Mouse (Mus musculus): ENCODE measurements at regions not wholly inside any gene's neighbourhood (a gene's known extent, or its start where the extent isn't known, plus 50 kb on each side); places are given as distances from the start of the nearest gene placed in this dataset.

DNA sequence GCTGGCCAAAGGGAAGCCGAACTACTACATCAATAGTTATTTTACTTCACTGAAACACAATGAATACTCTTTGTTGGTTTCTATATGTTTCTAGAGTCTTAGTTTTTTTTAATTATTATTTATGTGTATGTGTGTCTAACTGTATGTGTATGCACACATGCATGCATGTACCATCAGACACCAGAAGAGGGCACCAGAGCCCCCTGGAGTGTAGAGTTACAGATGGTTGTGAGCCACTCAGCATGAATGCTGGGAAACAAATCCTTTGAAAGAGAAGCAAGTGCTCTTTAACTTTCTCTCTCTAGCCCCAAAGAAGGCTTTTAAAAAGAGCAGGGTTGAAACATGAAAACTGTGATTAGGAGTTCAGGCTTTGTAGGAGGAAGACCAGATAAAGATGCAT, 290.7 kb downstream of the Sorl1 start:
- ATAC-seq (no peak), DNase-seq (no peak)
- peak; percentile 31; the same call in 1 of the 2 replicates for TF ChIP-seq CTCF (IDR thresholded peaks at IDR 0.05; ENCODE audit: low read depth)
- 0 out of 2 replicates have a peak, but pooled peaks cover 4% of the 10 kb centered on the region for H3K9me3 ChIP-seq (ENCODE audit: low read length)
- H3K27ac ChIP-seq (ENCODE audit: low read depth, low read length): no peak overlapping the region
- H3K9ac ChIP-seq: no peak overlapping the region
- no peak overlapping the region for H3K4me3 ChIP-seq (ENCODE audit: low read depth, low read length)
- H3K36me3 ChIP-seq (ENCODE audit: insufficient read depth): no peaks in the 10 kb centered on the region
- 95% methylated on average over 1 of the region's 1 CpGs for WGBS
- H3K27me3 ChIP-seq (ENCODE audit: insufficient read depth, low read length): no peaks in the 10 kb centered on the region
- H3K4me2 ChIP-seq (ENCODE audit: low read depth): no peak overlapping the region
- no peaks in the 10 kb centered on the region for H3K4me1 ChIP-seq (ENCODE audit: insufficient read depth)

DNA sequence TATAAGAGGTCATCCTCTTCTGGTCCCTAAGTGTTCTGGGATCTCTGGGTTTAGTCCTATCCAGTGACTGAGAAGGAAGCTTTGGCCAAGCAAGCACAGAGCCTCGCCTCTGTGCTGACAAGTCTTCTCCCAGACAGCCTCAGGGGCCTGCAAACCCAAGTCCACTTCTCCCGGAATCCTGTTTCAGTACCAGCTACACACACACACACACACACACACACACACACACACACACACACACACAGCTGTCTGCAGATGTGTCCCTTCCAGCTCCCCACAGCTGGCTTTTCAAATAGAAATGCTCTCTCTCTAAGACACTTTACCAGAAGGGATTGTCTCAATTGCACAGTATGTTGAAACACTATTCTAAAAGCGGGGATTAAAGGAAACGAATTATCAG, 296.7 kb downstream of the Sorl1 start:
- H3K27me3 ChIP-seq (ENCODE audit: insufficient read depth, low read length): no peaks in the 10 kb centered on the region
- DNase-seq (no peak), ATAC-seq (no peak)
- no peaks in the 10 kb centered on the region for H3K36me3 ChIP-seq (ENCODE audit: insufficient read depth)
- no peak overlapping the region for H3K27ac ChIP-seq (ENCODE audit: low read depth, low read length)
- no peak overlapping the region for H3K9ac ChIP-seq
- no peaks in the 10 kb centered on the region for H3K4me1 ChIP-seq (ENCODE audit: insufficient read depth)
- no peak overlapping the region for H3K4me2 ChIP-seq (ENCODE audit: low read depth)
- no peak for TF ChIP-seq CTCF (IDR thresholded peaks at IDR 0.05; ENCODE audit: low read depth)
- no peak overlapping the region for H3K4me3 ChIP-seq (ENCODE audit: low read depth, low read length)
- 62% methylated on average over 4 of the region's 4 CpGs for WGBS
- H3K9me3 ChIP-seq (ENCODE audit: low read length): no peaks in the 10 kb centered on the region

DNA sequence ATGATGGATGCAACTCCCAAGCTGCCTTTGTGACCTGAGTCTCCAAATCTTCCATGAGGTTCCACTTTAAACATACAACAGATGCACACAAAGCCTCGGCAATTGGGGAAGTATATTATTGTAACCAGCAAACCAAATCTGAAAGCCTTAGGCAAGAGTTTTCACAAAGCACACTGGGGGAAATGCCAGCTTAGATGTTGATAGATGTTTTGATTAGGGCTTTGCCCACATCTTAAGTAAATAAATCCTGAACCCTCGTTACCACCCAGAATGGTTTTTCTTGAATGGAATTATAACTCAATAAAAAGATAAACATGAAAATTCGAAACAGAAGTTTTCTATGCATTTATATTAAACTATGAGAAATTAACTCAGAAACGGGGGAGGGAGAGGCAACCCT, 302.7 kb downstream of the Sorl1 start:
- ATAC-seq: no peak
- TF ChIP-seq CTCF (IDR thresholded peaks at IDR 0.05; ENCODE audit: low read depth): no peak
- Histone ChIP-seq H3K9ac (no peak overlapping the region), H3K4me2 (ENCODE audit: low read depth) (no peak overlapping the region), H3K27me3 (ENCODE audit: insufficient read depth, low read length) (no peaks in the 10 kb centered on the region), H3K36me3 (ENCODE audit: insufficient read depth) (no peaks in the 10 kb centered on the region), H3K4me3 (ENCODE audit: low read depth, low read length) (no peak overlapping the region), H3K27ac (ENCODE audit: low read depth, low read length) (no peak overlapping the region), H3K9me3 (ENCODE audit: low read length) (no peaks in the 10 kb centered on the region), H3K4me1 (ENCODE audit: insufficient read depth) (no peaks in the 10 kb centered on the region)
- no peak for DNase-seq
- WGBS: 65% methylated on average over 4 of the region's 4 CpGs

DNA sequence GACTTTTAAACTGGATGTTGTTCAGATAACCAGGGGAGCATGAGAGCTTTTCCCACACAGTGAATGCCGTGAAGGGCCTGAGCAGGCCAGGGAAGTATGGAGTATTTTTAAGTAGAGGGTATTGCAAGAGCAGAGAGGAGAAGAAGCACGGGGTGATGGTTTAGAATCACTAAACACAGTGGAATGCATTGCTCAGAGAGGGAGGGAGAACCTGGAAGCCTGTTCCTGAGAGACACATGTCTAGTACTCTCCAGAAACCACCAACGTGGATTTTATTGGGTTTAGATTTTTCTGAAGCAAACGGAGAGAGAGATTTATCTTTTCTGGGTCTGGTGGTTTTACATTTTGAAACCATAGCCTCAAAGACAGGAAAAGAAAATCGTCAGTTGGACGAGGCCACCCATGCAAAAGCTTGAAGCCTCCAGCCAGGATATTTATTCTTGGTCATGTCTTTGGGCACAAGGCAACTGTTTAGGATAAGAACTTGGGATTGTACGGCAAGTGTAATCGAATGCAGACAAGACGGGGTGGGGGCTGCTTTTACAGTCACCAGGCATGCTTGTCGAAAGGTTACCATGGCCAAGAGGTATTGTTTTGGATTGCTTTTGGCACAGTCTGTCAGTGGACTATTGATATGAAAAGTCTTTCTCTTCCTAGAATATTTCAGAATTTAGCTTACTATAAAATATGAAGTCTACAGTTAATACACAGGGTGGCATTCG, 306.2 kb downstream of the Sorl1 start:
- DNase-seq (no peak), ATAC-seq (no peak)
- H3K36me3 ChIP-seq (ENCODE audit: insufficient read depth): no peaks in the 10 kb centered on the region
- H3K4me2 ChIP-seq (ENCODE audit: low read depth): no peak overlapping the region
- no peaks in the 10 kb centered on the region for H3K4me1 ChIP-seq (ENCODE audit: insufficient read depth)
- no peaks in the 10 kb centered on the region for H3K27me3 ChIP-seq (ENCODE audit: insufficient read depth, low read length)
- H3K9me3 ChIP-seq (ENCODE audit: low read length): no peaks in the 10 kb centered on the region
- WGBS: 68% methylated on average over 11 of the region's 11 CpGs
- no peak overlapping the region for H3K27ac ChIP-seq (ENCODE audit: low read depth, low read length)
- H3K4me3 ChIP-seq (ENCODE audit: low read depth, low read length): no peak overlapping the region
- no peak for TF ChIP-seq CTCF (IDR thresholded peaks at IDR 0.05; ENCODE audit: low read depth)
- H3K9ac ChIP-seq: no peak overlapping the region

DNA sequence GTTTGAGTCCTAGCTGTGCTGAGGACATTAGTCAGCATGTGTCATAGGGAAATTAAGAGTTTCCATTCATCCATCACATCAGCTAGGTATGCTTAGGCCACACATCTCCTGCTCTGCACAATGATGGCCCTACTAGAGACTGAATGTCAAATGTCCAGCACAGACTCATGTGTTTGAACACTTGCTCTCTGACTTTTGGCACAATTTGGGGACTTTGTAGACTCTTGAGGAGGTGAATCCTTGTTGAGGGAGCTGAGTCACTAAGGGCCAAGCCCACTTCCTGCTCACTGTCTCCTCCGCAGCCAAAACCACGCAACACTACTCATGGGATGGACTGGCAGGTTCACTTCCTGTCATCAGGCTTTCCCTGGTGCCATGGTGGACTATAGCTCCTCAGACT, 308.2 kb downstream of the Sorl1 start:
- Histone ChIP-seq H3K36me3 (ENCODE audit: insufficient read depth) (no peaks in the 10 kb centered on the region), H3K27ac (ENCODE audit: low read depth, low read length) (no peak overlapping the region), H3K4me1 (ENCODE audit: insufficient read depth) (no peaks in the 10 kb centered on the region), H3K4me3 (ENCODE audit: low read depth, low read length) (no peak overlapping the region), H3K27me3 (ENCODE audit: insufficient read depth, low read length) (no peaks in the 10 kb centered on the region), H3K4me2 (ENCODE audit: low read depth) (no peak overlapping the region), H3K9me3 (ENCODE audit: low read length) (no peaks in the 10 kb centered on the region), H3K9ac (no peak overlapping the region)
- DNase-seq (no peak), ATAC-seq (no peak)
- no peak for TF ChIP-seq CTCF (IDR thresholded peaks at IDR 0.05; ENCODE audit: low read depth)
- 94% methylated on average over 2 of the region's 2 CpGs for WGBS

DNA sequence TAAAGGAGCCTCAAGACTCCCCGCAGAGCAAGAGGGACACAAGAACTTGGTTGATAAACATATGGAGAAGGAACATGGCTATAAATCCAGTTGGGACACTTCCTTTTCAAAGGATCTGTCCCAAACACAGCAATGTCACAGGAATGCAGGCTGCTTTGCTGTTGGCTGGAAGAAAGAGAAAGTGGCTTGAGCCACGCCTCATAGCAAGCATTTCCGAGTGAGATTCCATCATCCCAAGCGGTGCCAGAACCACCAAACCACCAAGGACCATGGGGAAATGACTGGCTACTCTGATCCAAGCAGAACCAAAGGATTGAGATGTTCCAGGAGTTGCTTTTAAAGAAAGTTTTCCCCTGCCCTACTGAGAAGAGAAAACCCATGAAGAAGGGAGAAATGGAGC, 314.8 kb downstream of the Sorl1 start:
- Histone ChIP-seq H3K4me3 (ENCODE audit: low read depth, low read length) (no peak overlapping the region), H3K4me2 (ENCODE audit: low read depth) (no peak overlapping the region), H3K27me3 (ENCODE audit: insufficient read depth, low read length) (no peaks in the 10 kb centered on the region), H3K9ac (no peak overlapping the region), H3K27ac (ENCODE audit: low read depth, low read length) (no peak overlapping the region), H3K36me3 (ENCODE audit: insufficient read depth) (no peaks in the 10 kb centered on the region), H3K4me1 (ENCODE audit: insufficient read depth) (peaks cover 16% of the 10 kb centered on the region), H3K9me3 (ENCODE audit: low read length) (no peaks in the 10 kb centered on the region)
- no peak for ATAC-seq
- DNase-seq: no peak
- no peak for TF ChIP-seq CTCF (IDR thresholded peaks at IDR 0.05; ENCODE audit: low read depth)
- WGBS: 87% methylated on average over 4 of the region's 4 CpGs

DNA sequence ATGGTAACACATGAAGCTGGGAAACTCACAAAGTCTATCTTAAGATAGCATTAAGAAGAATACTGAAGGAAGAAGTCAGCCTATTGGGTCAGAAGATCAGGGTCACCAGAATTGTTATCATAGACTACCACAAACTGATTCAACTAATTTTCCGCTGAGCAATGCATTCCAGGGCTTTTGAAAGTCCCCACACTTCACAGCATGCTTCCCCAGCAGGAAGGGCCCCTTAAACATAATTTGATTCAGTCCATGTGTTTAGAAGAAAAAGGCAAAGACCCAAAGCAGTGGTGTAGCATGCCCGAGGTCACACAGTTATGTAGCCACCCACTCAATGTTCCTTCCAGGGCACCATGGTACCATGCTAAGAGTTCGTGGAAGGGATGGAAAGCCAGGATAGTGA, 315.3 kb downstream of the Sorl1 start:
- ATAC-seq: no peak
- 58% methylated on average over 3 of the region's 3 CpGs for WGBS
- no peak for DNase-seq
- no peaks in the 10 kb centered on the region for H3K36me3 ChIP-seq (ENCODE audit: insufficient read depth)
- H3K4me1 ChIP-seq (ENCODE audit: insufficient read depth): peaks cover 16% of the 10 kb centered on the region
- no peak for TF ChIP-seq CTCF (IDR thresholded peaks at IDR 0.05; ENCODE audit: low read depth)
- H3K4me2 ChIP-seq (ENCODE audit: low read depth): no peak overlapping the region
- no peak overlapping the region for H3K27ac ChIP-seq (ENCODE audit: low read depth, low read length)
- H3K27me3 ChIP-seq (ENCODE audit: insufficient read depth, low read length): no peaks in the 10 kb centered on the region
- no peaks in the 10 kb centered on the region for H3K9me3 ChIP-seq (ENCODE audit: low read length)
- H3K9ac ChIP-seq: no peak overlapping the region
- no peak overlapping the region for H3K4me3 ChIP-seq (ENCODE audit: low read depth, low read length)
